Mouse (Mus musculus) brain, embryonic 14.5 days (tissue): Measurements from ENCODE around the gene Tmprss9.

Source experiments
- CTCF ChIP-seq: fragments of 200-500 bp; IDR thresholded peaks from 2 replicates; pipeline ENCODE4 v1.5.1; 2012; ENCODE audit warnings: inconsistent platforms, mild to moderate bottlenecking, moderate library complexity, borderline replicate concordance; ENCODE audit not compliant: insufficient read depth, insufficient read length; ENCODE audit errors: extremely low read depth
- POLR2A ChIP-seq: fragments of 200-500 bp; IDR thresholded peaks from 2 replicates; pipeline ENCODE4 v1.6.1; 2012; ENCODE audit warnings: mild to moderate bottlenecking, inconsistent platforms, borderline replicate concordance; ENCODE audit not compliant: poor library complexity, insufficient read depth, insufficient read length, severe bottlenecking; ENCODE audit errors: extremely low read depth

GRCm38 (mm10) chr10:80938831-80939550 is 67.3 kb downstream of the Tmprss9 start:
- TF ChIP-seq POLR2A (no peak), CTCF (no peak)
